Mouse (Mus musculus) kidney, adult 2 months (tissue): ENCODE measurements at regions not wholly inside any gene's neighbourhood (a gene's known extent, or its start where the extent isn't known, plus 50 kb on each side); places are given as distances from the start of the nearest gene placed in this dataset.

ENCODE experiments used
- CTCF ChIP-seq: fragments of 200-500 bp; conservative IDR thresholded peaks from 2 replicates; pipeline ENCODE4 v1.5.1; 2011; ENCODE audit warnings: low read depth, mild to moderate bottlenecking, control low read depth, low read length, moderate library complexity, mixed read lengths; ENCODE audit not compliant: insufficient read depth, insufficient read length
- POLR2A ChIP-seq: fragments of 200-500 bp; IDR thresholded peaks from one replicate; pipeline ENCODE4 v1.6.1; 2011; ENCODE audit warnings: low read depth, low read length, control low read depth

- TF ChIP-seq CTCF (no peak), POLR2A (no peak)
Measured at GRCm38 (mm10) chr13:5728172-5728571, 133.1 kb upstream of the Klf6 start.
